Mouse (Mus musculus) hindbrain, embryonic 13.5 days (tissue): ENCODE measurements around the gene Pagr1b. TPM values are rescaled to one million over a fixed set of nuclear protein-coding genes. Genes with fewer than 3 reads are reported as not detected.

Experiments
- ATAC-seq: fragments of 200-750 bp; cut with Nextera tagmentation; 2 replicates; pipeline ENCODE4 v1.8.0; 2017; ENCODE audit warnings: moderate TSS enrichment; ENCODE audit not compliant: low FRiP score
- H3K27ac ChIP-seq: fragments of 300-500 bp; sonication (generic); 2 replicates; pipeline ENCODE4 v1.5.1; 2015; ENCODE audit warnings: inconsistent platforms, mild to moderate bottlenecking, moderate library complexity
- H3K27me3 ChIP-seq: fragments of 300-500 bp; sonication (generic); 2 replicates; pipeline ENCODE4 v1.6.1; 2015; ENCODE audit warnings: mild to moderate bottlenecking, inconsistent platforms
- H3K36me3 ChIP-seq: fragments of 300-500 bp; sonication (generic); 2 replicates; pipeline ENCODE4 v1.6.1; 2015; ENCODE audit warnings: mild to moderate bottlenecking, inconsistent platforms
- H3K4me1 ChIP-seq: fragments of 300-500 bp; sonication (generic); replicated peaks from 2 replicates; pipeline ENCODE4 v1.6.1; 2015; ENCODE audit warnings: inconsistent platforms
- H3K4me2 ChIP-seq: fragments of 300-500 bp; sonication (generic); 2 replicates; pipeline ENCODE4 v1.6.1; 2015; ENCODE audit warnings: inconsistent platforms, mild to moderate bottlenecking, moderate library complexity
- H3K4me3 ChIP-seq: fragments of 300-500 bp; sonication (generic); 2 replicates; pipeline ENCODE4 v1.5.1; 2015; ENCODE audit warnings: mild to moderate bottlenecking, inconsistent platforms
- H3K9ac ChIP-seq: fragments of 300-500 bp; sonication (generic); 2 replicates; pipeline ENCODE4 v1.6.1; 2015; ENCODE audit warnings: mild to moderate bottlenecking, inconsistent platforms
- H3K9me3 ChIP-seq: fragments of 300-500 bp; sonication (generic); 2 replicates; pipeline ENCODE4 v1.6.1; 2016; ENCODE audit warnings: inconsistent platforms
- WGBS: fragments of 180-500 bp; shearing (Covaris S2); methylation state at CpG from one replicate; pipeline ENCODE4 v1.1.7; 2015; 5-methylcytosine and 5-hydroxymethylcytosine counted together
- polyA plus RNA-seq: library from polyadenylated mRNA; unstranded; fragments of >200 nt; fragmentation: Nextera tagmentation; extraction: Ambion mirVana; gene quantifications from 2 replicates; pipeline ENCODE4 v1.2.1, GENCODE M21; 2015

The Pagr1b gene
- polyA plus RNA-seq, 1 experiment from 2014 or later: 0.45 TPM

GRCm38 (mm10) chr7:126982054-126982453 lies 34.2 kb downstream of the Pagr1b start:
- Histone ChIP-seq H3K4me2 (no peak overlapping the region), H3K36me3 (peaks cover 38% of the 10 kb centered on the region), H3K27me3 (no peaks in the 10 kb centered on the region), H3K4me3 (no peak overlapping the region), H3K27ac (no peak overlapping the region), H3K4me1 (peaks cover 15% of the 10 kb centered on the region), H3K9ac (no peak overlapping the region), H3K9me3 (no peaks in the 10 kb centered on the region)
- 96% methylated on average over 4 of the region's 4 CpGs for WGBS
- ATAC-seq: no peak

- H3K9me3 ChIP-seq: no peaks in the 10 kb centered on the region
- no peak overlapping the region for H3K9ac ChIP-seq
- peaks cover 17% of the 10 kb centered on the region for H3K4me1 ChIP-seq
- no peak for ATAC-seq
- H3K4me2 ChIP-seq: no peak overlapping the region
- no peak overlapping the region for H3K4me3 ChIP-seq
- peaks cover 38% of the 10 kb centered on the region for H3K36me3 ChIP-seq
- H3K27me3 ChIP-seq: no peaks in the 10 kb centered on the region
- no peak overlapping the region for H3K27ac ChIP-seq
- 85% methylated on average over 2 of the region's 2 CpGs for WGBS
These were observed 34.7 kb downstream of the Pagr1b start for GRCm38 (mm10) chr7:126981601-126982000.

- peaks cover 38% of the 10 kb centered on the region for H3K36me3 ChIP-seq
- H3K4me2 ChIP-seq: no peak overlapping the region
- no peak overlapping the region for H3K4me3 ChIP-seq
- WGBS: 97% methylated on average over 6 of the region's 6 CpGs
- H3K4me1 ChIP-seq: peaks cover 23% of the 10 kb centered on the region
- no peaks in the 10 kb centered on the region for H3K9me3 ChIP-seq
- no peaks in the 10 kb centered on the region for H3K27me3 ChIP-seq
- no peak overlapping the region for H3K9ac ChIP-seq
- ATAC-seq: no peak
- H3K27ac ChIP-seq: no peak overlapping the region
These were observed 37.4 kb downstream of the Pagr1b start for GRCm38 (mm10) chr7:126978841-126979240.

- WGBS: 30% methylated on average over 14 of the region's 14 CpGs
- Histone ChIP-seq H3K9ac (peak overlapping the region; percentile 98), H3K27ac (peak overlapping the region; percentile 93), H3K27me3 (no peaks in the 10 kb centered on the region), H3K9me3 (no peaks in the 10 kb centered on the region), H3K4me3 (peak overlapping the region; percentile 98), H3K36me3 (peaks cover 48% of the 10 kb centered on the region), H3K4me2 (peak overlapping the region; percentile 93), H3K4me1 (peaks cover 23% of the 10 kb centered on the region)
- ATAC-seq: 0 out of 2 replicates have a peak, but pooled peaks have one; percentile 5
These were observed 39.3 kb downstream of the Pagr1b start for GRCm38 (mm10) chr7:126976878-126977459.

GRCm38 (mm10) chr7:126975950-126976866 lies 40.1 kb downstream of the Pagr1b start, which contains the start of gene Cdiptos:
Gene Cdiptos (minus strand): TSS chr7:126976098.
- H3K27me3 ChIP-seq: no peaks in the 10 kb centered on the region
- 1% methylated on average over 55 of the region's 55 CpGs for WGBS
- peaks cover 50% of the 10 kb centered on the region for H3K36me3 ChIP-seq
- H3K9ac ChIP-seq: peak within 1 kb of the TSS; percentile 98
- H3K4me2 ChIP-seq: peak within 1 kb of the TSS; percentile 93
- ATAC-seq: peak; percentile 94
- H3K4me3 ChIP-seq: peak within 1 kb of the TSS; percentile 98
- H3K4me1 ChIP-seq: peaks cover 23% of the 10 kb centered on the region
- peak within 1 kb of the TSS; percentile 93 for H3K27ac ChIP-seq
- H3K9me3 ChIP-seq: no peaks in the 10 kb centered on the region

GRCm38 (mm10) chr7:126975893-126975949 lies 40.6 kb downstream of the Pagr1b start, which contains the start of gene Cdipt:
Gene Cdipt (plus strand): TSS chr7:126975914.
- ATAC-seq: no peak
- peak within 1 kb of the TSS; percentile 98 for H3K4me3 ChIP-seq

GRCm38 (mm10) chr7:126975493-126975892 lies 40.8 kb downstream of the Pagr1b start:
- peaks cover 23% of the 10 kb centered on the region for H3K4me1 ChIP-seq
- no peaks in the 10 kb centered on the region for H3K9me3 ChIP-seq
- ATAC-seq: no peak; the same call in 1 of the 2 replicates
- H3K27me3 ChIP-seq: no peaks in the 10 kb centered on the region
- H3K9ac ChIP-seq: peak overlapping the region; percentile 39; the same call in 1 of the 2 replicates
- H3K36me3 ChIP-seq: peaks cover 51% of the 10 kb centered on the region
- peak overlapping the region; percentile 93 for H3K4me2 ChIP-seq
- WGBS: 14% methylated on average over 8 of the region's 8 CpGs
- H3K4me3 ChIP-seq: peak overlapping the region; percentile 98
- peak overlapping the region; percentile 93; the same call in 1 of the 2 replicates for H3K27ac ChIP-seq

More at GRCm38 (mm10) chr7:126975893-126975949, 40.6 kb downstream of the Pagr1b start, which contains the start of gene Cdipt:
- H3K9ac ChIP-seq: peak within 1 kb of the TSS; percentile 98
- peak within 1 kb of the TSS; percentile 93 for H3K4me2 ChIP-seq
- H3K36me3 ChIP-seq: peaks cover 51% of the 10 kb centered on the region
- no peaks in the 10 kb centered on the region for H3K27me3 ChIP-seq
- H3K4me1 ChIP-seq: peaks cover 23% of the 10 kb centered on the region
- peak within 1 kb of the TSS; percentile 93 for H3K27ac ChIP-seq
- no peaks in the 10 kb centered on the region for H3K9me3 ChIP-seq
- 6% methylated on average over 1 of the region's 1 CpGs for WGBS

- Histone ChIP-seq H3K9me3 (no peaks in the 10 kb centered on the region), H3K4me2 (no peak overlapping the region), H3K4me1 (no peaks in the 10 kb centered on the region), H3K4me3 (no peak overlapping the region), H3K9ac (no peak overlapping the region), H3K27ac (no peak overlapping the region), H3K36me3 (peaks cover 90% of the 10 kb centered on the region), H3K27me3 (peaks cover 13% of the 10 kb centered on the region)
- WGBS: 57% methylated on average over 6 of the region's 6 CpGs
- ATAC-seq: no peak
These were observed 48.9 kb downstream of the Pagr1b start for GRCm38 (mm10) chr7:126967361-126967760.

GRCm38 (mm10) chr7:126965568-126965967 lies 50.7 kb downstream of the Pagr1b start:
- Histone ChIP-seq H3K36me3 (peaks cover 90% of the 10 kb centered on the region), H3K27me3 (peaks cover 31% of the 10 kb centered on the region)
- WGBS: 62% methylated on average over 3 of the region's 3 CpGs

GRCm38 (mm10) chr7:126963548-126964286 lies 52.6 kb downstream of the Pagr1b start:
- Histone ChIP-seq H3K36me3 (peaks cover 90% of the 10 kb centered on the region), H3K4me2 (no peak overlapping the region), H3K27me3 (peaks cover 35% of the 10 kb centered on the region), H3K4me3 (no peak overlapping the region), H3K9me3 (no peaks in the 10 kb centered on the region), H3K9ac (0 out of 2 replicates have a peak overlapping the region, but pooled peaks have one; percentile 43), H3K27ac (no peak overlapping the region), H3K4me1 (no peaks in the 10 kb centered on the region)
- WGBS: 28% methylated on average over 19 of the region's 19 CpGs
- no peak for ATAC-seq

More at GRCm38 (mm10) chr7:126965568-126965967, 50.7 kb downstream of the Pagr1b start:
- Histone ChIP-seq H3K9me3 (no peaks in the 10 kb centered on the region), H3K4me2 (no peak overlapping the region), H3K4me3 (no peak overlapping the region), H3K27ac (no peak overlapping the region), H3K4me1 (no peaks in the 10 kb centered on the region), H3K9ac (no peak overlapping the region)
- ATAC-seq: no peak

GRCm38 (mm10) chr7:126961965-126962364 lies 54.3 kb downstream of the Pagr1b start:
- Histone ChIP-seq H3K4me2 (no peak overlapping the region), H3K36me3 (peaks cover 90% of the 10 kb centered on the region), H3K4me3 (no peak overlapping the region), H3K27ac (no peak overlapping the region), H3K9me3 (no peaks in the 10 kb centered on the region), H3K9ac (no peak overlapping the region), H3K27me3 (peaks cover 35% of the 10 kb centered on the region), H3K4me1 (no peaks in the 10 kb centered on the region)
- 89% methylated on average over 4 of the region's 4 CpGs for WGBS
- no peak for ATAC-seq

- Histone ChIP-seq H3K9me3 (no peaks in the 10 kb centered on the region), H3K4me1 (no peaks in the 10 kb centered on the region), H3K27me3 (peaks cover 35% of the 10 kb centered on the region), H3K36me3 (peaks cover 91% of the 10 kb centered on the region), H3K27ac (no peak overlapping the region), H3K4me3 (no peak overlapping the region), H3K9ac (no peak overlapping the region), H3K4me2 (no peak overlapping the region)
- no peak for ATAC-seq
- 88% methylated on average over 5 of the region's 5 CpGs for WGBS
These were observed 55.2 kb downstream of the Pagr1b start for GRCm38 (mm10) chr7:126961095-126961494.
